Mouse (Mus musculus): ENCODE data around the gene Pi16.

- TF ChIP-seq CTCF (IDR thresholded peaks at IDR 0.05; ENCODE audit: low read depth) (no peak), EP300 (IDR thresholded peaks at IDR 0.05; ENCODE audit: low read depth) (no peak)
Observed at GRCm38 (mm10) chr17:29299282-29299681, 18.2 kb upstream of the Pi16 start.
